Mouse (Mus musculus): ENCODE measurements around the gene Dst.

DNA sequence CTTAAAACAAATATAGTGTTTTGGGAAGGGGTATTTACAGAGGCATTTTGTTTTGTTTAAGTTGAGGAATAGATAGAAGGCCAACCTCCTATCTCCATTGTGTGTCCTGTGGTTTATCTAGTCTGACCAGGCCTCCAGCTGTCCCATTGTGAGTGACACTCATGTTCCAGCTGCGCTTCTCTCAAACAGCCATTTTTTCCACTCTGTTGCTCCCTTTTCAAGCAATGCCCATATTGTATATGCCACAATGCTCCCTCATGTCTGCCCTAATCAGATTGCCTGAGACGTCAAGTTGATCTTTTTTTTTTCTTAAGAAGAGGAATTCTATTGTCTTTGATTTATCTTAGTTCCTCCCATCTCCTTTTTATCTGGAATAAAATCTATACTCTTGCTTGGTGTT, 308.4 kb downstream of the Dst start:
- TF ChIP-seq EP300 (IDR thresholded peaks at IDR 0.05; ENCODE audit: low read depth) (no peak), CTCF (IDR thresholded peaks at IDR 0.05; ENCODE audit: low read depth) (no peak)

Measured in liver, embryonic 14.5 days (tissue).